Mouse (Mus musculus) heart, adult 11 months (tissue): Measurements from ENCODE around the gene Fam189a1.
A peak's percentile ranks its signal among the peaks of the same experiment; 100 is the strongest.

Source experiments
- DNase-seq: peaks from one replicate; pipeline ENCODE4 v3.0.0; 2022

The Fam189a1 gene

DNA sequence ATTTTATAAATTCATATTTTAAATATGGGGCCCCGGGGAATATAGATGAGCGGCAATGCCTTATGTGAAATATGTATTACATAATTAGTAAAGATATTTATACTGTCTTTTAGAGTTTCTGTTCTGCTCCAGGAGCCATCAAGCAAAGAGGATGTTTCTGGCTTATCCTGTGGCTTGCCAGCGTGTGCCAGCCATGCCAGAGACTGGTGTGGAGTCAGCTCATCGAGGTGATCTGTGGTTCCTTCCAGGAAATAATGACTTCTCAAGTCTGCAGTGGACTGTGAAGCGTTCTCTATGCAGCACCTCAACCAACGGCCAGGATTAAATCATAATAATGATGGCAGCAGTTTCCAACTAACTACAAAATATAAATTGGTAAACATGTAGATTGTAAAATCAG is 125.2 kb downstream of the Fam189a1 start:
- DNase-seq, result peak; percentile 30

DNA sequence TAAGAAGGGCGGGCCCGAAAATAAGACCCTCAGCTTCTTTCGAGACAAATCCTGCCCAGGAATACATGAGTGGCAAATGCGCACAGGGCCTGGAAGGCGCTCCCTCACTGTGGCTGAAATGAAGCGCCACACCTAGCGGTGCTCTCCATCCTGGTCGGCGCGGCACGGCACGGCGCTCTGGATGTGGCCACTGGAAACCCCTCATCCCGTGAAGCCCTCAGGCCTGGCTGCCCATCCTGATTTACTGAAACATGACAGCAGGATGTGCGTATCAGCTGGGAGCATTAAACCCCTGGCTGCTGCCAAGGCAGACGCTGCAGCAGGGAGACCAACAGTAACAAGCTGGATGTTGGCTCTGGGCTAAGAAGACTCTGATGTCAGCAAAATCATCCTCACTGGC is 126.4 kb downstream of the Fam189a1 start:
- DNase-seq, result peak; percentile 70

DNA sequence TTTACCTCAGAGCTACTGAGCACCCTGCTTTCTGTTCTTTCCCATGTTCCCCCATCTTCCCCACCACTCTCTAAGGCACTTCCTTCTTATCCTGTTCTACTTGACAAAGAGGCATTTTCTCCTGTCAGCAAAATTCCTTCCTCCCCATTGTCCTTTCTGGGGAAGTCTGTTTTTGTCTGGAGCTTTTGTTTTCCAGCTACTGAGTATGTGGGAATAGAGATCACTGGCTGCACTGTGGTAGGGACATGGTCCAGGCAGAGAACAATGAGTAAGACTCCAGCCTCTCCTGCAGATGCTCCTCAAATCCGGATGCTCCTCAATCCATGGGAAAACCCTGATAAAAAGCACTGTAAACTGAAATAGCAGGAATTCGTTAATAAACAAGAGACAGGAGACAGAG is 135.1 kb downstream of the Fam189a1 start:
- no peak for DNase-seq

DNA sequence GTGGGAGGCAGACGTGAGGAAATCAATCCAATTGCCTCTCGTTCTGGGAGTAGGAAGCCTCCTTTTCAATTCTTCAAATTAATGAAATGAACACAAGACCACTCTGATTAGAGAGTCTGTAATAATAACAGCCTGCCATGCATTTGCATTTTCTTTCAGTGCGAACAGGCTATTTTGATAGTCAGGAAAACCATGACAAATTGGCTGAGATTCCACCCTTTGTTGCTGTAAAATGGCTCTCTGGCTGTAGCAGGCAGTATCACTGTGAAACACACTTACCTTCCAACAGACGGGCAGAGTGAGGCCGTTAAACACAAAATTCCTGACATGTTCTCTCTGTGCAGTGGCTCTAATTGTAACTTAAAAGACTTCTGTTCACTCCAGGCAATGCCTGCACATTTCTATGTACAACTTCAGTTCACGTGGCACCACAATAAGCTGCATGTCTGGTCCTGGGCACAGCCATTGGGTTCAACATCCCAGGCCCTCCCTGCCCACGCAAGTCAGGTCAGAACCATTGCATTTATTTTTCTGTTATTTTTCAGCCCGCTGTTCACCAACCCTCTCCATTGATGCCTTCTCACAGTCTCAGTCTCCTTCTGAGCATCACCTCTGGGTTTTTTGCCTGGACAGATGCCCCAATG is 138.2 kb downstream of the Fam189a1 start:
- DNase-seq, result peak; percentile 33

DNA sequence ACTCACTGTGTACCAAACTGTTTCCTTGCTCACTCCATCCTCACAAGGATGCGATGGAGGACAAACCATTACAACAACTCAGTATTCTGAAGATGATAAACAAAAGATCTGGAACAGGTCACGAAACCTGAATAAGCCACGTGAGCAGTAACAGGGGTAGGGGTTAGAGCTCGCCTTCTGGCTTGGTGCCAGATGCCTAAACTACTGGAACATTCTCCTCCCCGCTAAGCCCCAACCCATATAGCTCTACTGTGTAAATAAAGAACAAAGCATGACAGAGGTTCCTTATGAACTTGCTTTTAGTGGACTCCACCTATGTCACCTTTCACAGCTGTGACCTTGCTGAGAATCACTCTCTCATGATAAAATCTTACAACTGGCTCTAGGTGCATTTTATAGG is 139.0 kb downstream of the Fam189a1 start:
- peak; percentile 44 for DNase-seq

DNA sequence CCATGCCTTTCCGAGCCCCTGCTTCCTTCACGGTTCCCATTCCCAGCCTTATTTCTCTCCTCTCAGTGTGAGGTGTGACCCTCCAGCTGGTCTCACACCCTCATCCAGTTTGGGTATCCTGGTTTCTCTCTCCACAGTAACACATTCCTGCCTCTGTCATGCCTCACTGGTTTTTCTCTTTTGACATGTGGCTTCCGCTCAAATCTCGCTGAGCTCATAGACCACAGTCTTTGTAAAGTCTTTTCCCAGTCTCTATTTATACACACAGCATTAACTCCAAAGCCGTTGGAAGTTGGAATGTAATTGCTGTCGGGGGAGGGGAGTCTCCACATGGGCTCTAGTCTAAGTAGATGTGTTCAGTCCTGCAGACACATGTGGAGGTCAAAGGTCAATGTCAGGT is 145.2 kb downstream of the Fam189a1 start:
- peak; percentile 44 for DNase-seq

DNA sequence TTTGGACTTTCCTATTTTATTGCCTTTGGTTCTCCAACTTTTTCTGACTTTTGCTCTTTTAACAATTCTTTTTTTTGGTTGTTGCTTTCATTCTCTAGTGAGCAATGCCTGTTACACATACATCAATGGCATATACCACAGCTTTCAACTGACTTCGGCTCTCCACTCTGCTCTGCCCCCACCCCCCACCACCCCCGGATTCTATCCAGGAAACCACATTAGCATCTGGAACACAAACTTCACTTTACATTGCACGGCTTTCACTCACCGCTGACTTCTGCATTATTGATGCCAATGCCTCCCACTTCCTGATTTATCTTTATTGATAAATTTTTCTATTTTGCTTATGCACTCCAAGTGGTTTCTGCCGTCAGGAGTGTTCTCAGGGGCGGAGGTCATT is 146.1 kb downstream of the Fam189a1 start:
- no peak for DNase-seq

DNA sequence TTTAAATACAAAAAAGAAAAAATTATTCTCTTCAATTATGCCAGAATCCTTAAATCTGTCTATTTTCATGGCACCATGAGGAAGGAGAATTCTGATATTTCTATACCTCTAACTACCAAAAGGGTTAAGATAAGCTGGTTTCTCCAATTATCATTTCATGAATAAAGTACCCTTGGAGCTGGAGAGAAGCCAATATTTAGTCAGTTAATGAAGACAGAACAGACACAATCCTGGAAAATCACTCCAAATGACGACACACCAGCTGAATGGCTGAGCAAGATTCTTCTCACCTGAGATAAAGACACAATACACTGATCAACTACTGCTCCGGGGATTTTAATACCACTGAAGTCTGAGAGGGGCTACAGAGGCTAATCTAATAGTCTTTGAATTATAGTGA is 150.6 kb downstream of the Fam189a1 start:
- no peak for DNase-seq

- DNase-seq, result no peak
Observed at GRCm38 (mm10) chr7:64999718-65000214, 156.6 kb downstream of the Fam189a1 start.

DNA sequence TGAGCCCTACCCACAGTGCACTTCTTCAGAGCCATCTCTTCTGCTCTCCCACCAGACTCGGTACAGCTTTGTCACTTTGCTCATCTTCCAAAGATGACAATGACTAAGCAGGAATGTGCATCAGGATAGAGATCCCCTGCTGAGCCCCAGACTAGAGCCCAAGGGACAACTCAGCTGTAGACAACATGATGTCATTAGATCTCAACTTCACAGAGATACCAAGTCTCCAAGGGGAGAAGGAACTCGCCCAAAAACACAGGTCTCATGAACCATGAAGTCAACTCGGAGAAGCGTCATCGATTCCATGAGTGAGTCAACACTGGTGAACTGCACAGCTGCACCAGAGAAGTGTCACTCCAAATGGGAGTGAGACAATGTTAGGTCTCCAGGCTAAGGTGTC is 158.6 kb downstream of the Fam189a1 start:
- peak; percentile 57 for DNase-seq

GRCm38 (mm10) chr7:64995946-64996444 is 160.4 kb downstream of the Fam189a1 start:
- DNase-seq, result peak; percentile 71

- DNase-seq, result no peak
Observed at GRCm38 (mm10) chr7:64989406-64989805, 167.0 kb downstream of the Fam189a1 start.

- DNase-seq, result no peak
Observed at GRCm38 (mm10) chr7:64988015-64988414, 168.4 kb downstream of the Fam189a1 start.

DNA sequence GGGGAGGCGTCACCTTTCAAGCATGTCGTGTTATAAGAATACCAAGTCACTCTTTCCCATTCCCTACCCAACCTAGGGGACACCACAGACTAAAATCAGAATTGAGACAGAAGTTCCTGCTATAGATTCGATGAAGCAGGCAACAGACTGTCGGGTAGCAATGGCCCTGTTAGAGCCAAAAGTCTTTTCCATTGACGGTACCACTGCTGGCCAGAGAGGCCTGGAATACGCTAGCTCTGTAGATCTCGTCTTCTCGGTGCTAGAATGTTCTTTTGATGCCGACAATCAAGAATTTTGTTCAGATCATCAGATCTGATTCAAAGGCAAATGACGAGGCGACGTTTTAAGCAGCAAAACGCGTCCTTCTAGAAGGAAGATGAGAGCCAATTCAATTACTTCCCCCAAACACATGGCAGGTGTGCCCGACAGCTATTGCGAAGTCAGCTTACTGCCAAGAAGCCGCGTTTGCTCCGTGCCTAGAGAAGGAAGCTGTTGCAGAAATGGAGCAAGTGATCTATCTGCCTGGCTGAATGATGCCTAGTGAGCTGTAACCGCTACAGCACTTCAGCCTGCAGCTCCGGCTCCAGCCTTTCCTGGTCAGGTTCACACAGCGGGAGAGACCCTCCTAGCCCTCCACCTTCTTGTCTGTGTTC is 171.8 kb downstream of the Fam189a1 start:
- peak; percentile 67 for DNase-seq

- DNase-seq, result peak; percentile 84
Observed at GRCm38 (mm10) chr7:64981511-64982235, 174.7 kb downstream of the Fam189a1 start.

DNA sequence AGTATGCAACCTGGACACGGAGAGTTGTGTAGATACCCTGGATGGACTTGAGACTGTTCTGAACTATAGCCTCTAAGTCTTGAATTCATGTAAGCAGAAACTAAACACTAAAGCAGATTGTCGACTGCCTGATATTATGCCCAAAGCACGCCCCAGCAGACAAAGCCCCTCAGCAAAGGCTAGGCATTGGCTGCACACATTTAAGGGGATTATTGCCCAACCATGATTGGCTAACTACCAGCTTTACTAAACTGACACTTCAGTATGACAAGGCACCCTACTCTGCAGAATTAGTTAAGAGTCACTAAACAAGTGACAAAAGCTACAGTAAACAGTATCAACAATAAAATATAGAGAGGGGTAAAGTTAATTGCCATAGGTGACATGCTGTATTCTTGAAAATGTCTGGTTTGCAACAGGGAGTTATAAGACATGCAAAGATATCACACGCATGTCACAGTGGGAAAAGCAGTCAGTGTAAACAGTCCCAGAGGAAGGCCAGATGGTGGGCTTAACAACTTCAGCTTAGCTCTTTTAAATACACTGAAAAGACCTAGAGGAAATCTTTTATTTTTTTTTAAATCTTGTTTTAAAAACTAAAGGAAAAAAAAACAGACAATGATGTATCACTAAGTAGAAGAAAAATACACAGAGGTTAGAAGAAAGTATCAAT is 182.6 kb downstream of the Fam189a1 start:
- DNase-seq, result peak; percentile 50

- no peak for DNase-seq
Observed at GRCm38 (mm10) chr7:64962128-64962527, 194.2 kb downstream of the Fam189a1 start.

- no peak for DNase-seq
Observed at GRCm38 (mm10) chr7:64959087-64959486, 197.3 kb downstream of the Fam189a1 start.

GRCm38 (mm10) chr7:64952181-64952580 is 204.2 kb downstream of the Fam189a1 start:
- DNase-seq, result peak; percentile 41

DNA sequence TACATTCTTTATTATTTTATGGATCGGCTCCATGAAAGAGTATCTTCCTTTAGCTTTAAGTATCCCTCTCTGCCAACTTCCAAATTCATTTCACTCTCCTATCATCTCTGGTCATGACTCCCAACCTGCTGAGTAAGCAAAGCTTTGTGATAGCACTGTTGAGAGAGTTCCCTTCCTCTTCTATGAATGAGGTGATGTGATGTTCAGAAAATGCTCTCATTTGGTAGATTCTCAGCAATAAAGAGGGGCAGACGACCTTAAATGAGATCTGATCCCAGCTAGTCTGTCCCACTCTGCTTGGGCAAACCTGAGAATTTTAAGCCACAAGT is 205.6 kb downstream of the Fam189a1 start:
- DNase-seq, result peak; percentile 30

GRCm38 (mm10) chr7:64949910-64950770 is 206.2 kb downstream of the Fam189a1 start:
- DNase-seq, result peak; percentile 75

DNA sequence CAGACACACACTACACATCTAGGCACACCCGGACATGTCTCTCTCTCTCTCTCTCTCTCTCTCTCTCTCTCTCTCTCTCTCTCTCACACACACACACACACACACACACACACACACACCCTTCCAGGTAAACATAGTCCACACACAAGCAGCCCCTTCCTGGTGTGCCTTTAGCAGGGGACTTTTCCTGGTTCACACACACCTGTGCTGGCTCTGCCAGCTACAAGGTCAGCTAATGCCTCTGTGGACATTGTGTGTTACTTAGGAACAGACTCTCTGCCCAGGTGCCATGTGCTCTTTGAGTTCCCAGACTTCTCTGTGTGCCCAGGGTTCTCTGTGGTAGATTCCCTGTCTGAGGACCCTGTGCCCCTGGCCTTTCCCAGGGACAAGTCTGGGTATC is 206.9 kb downstream of the Fam189a1 start:
- DNase-seq, result no peak
